Mouse (Mus musculus) bone marrow macrophage, adult 2 months (primary cell): ENCODE measurements around the gene Cep128.

Experiments
- CTCF ChIP-seq: IDR thresholded peaks from 2 replicates; pipeline ENCODE4 v1.5.1; 2012; ENCODE audit warnings: low read depth, mild to moderate bottlenecking, low read length, moderate library complexity
- POLR2A ChIP-seq: IDR thresholded peaks from 2 replicates; pipeline ENCODE4 v1.6.1; 2012; ENCODE audit warnings: mild to moderate bottlenecking, low read depth, low read length, borderline replicate concordance

DNA sequence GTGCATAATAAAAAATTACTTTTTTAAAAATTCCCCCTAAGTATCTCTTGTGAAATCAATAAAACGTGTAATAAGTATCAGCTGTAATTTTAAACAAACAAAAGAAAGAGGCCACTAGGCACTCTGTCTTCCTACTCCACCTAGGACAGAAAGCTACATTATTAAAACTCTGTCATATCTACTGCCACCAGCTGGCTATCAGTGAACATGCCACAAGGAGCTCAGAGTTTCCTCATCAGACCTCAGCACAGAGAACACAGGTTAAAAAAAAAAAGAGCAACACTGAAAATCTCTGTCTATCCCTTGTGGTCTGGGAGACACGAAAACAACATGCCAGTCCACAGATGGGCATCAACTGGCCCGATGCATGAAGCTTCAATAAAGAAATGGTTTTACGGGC lies 295.9 kb downstream of the Cep128 start:
- TF ChIP-seq CTCF (no peak), POLR2A (no peak)
